Mouse (Mus musculus) midbrain, embryonic 16.5 days (tissue): Measurements from ENCODE around the gene Gm10553. TPM values are rescaled to one million over a fixed set of nuclear protein-coding genes. Genes with fewer than 3 reads are reported as not detected.
"Not testable (repeated sequence)": the region's sequence is repeated elsewhere in the genome, so short reads cannot be mapped to it uniquely, and the experiment has no call there.

ENCODE experiments used
- ATAC-seq: fragments of 200-750 bp; cut with Nextera tagmentation; 2 replicates; pipeline ENCODE4 v1.8.0; 2017; ENCODE audit warnings: moderate TSS enrichment
- H3K27ac ChIP-seq: fragments of 300-500 bp; sonication (generic); 2 replicates; pipeline ENCODE4 v1.5.1; 2014; ENCODE audit warnings: mild to moderate bottlenecking, low read length, mixed read lengths
- H3K27me3 ChIP-seq: fragments of 300-500 bp; sonication (generic); 2 replicates; pipeline ENCODE4 v1.6.1; 2014; ENCODE audit warnings: low read depth, low read length, mixed read lengths; ENCODE audit not compliant: control insufficient read depth, insufficient read depth
- H3K36me3 ChIP-seq: fragments of 300-500 bp; sonication (generic); 2 replicates; pipeline ENCODE4 v1.6.1; 2014; ENCODE audit warnings: mild to moderate bottlenecking, low read length, moderate library complexity, mixed read lengths; ENCODE audit not compliant: control insufficient read depth, insufficient read depth
- H3K4me1 ChIP-seq: fragments of 300-500 bp; sonication (generic); 2 replicates; pipeline ENCODE4 v1.6.1; 2014; ENCODE audit warnings: mild to moderate bottlenecking, low read length, mixed read lengths; ENCODE audit not compliant: control insufficient read depth, insufficient read depth
- H3K4me2 ChIP-seq: fragments of 300-500 bp; sonication (generic); 2 replicates; pipeline ENCODE4 v1.6.1; 2014; ENCODE audit warnings: mild to moderate bottlenecking, low read length, mixed read lengths
- H3K4me3 ChIP-seq: fragments of 300-500 bp; sonication (generic); 2 replicates; pipeline ENCODE4 v1.5.1; 2014; ENCODE audit warnings: low read depth, mild to moderate bottlenecking, low read length, moderate library complexity, mixed read lengths
- H3K9ac ChIP-seq: fragments of 300-500 bp; sonication (generic); 2 replicates; pipeline ENCODE4 v1.6.1; 2014; ENCODE audit warnings: low read depth, low read length, mixed read lengths
- H3K9me3 ChIP-seq: fragments of 300-500 bp; sonication (generic); replicated peaks from 2 replicates; pipeline ENCODE4 v1.6.1; 2014; ENCODE audit warnings: mild to moderate bottlenecking, low read length, mixed read lengths; ENCODE audit not compliant: control insufficient read depth, poor library complexity, severe bottlenecking
- WGBS: fragments of 180-500 bp; shearing (Covaris S2); extraction: QIAGEN DNeasy Blood & Tissue Kit; methylation state at CpG from one replicate; pipeline ENCODE4 v1.1.7; 2014; 5-methylcytosine and 5-hydroxymethylcytosine counted together
- polyA plus RNA-seq: library from polyadenylated mRNA; unstranded; fragments of >200 nt; fragmentation: Nextera tagmentation; extraction: Ambion mirVana; gene quantifications from 2 replicates; pipeline ENCODE4 v1.2.1, GENCODE M21; 2015

The Gm10553 gene
- polyA plus RNA-seq, 1 experiment from 2014 or later: not detected

DNA sequence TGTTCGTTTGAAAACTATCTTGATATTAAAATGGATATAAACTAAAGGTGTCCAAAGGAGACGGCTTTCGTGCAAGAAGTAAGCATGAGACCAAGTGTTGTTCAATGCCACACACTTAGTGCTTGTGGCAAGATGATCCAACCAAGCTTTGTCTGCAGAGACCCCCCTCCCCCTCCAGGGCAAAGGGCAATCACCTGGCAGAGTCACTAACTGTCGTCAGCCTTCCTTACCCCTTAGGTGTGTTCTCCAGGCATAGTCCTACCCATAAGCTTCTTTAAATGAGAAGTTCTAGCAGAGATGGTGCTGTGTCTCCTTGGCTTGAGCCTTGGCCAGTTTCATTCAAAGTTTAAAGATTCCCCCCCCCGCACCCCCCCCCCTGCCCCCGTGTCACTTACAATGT, 17.6 kb downstream of the Gm10553 start:
- H3K36me3 ChIP-seq, H3K9me3 ChIP-seq, ATAC-seq, H3K4me3 ChIP-seq, H3K4me2 ChIP-seq, H3K27ac ChIP-seq, H3K27me3 ChIP-seq, H3K9ac ChIP-seq, H3K4me1 ChIP-seq: not testable (repeated sequence)
- 78% methylated on average over 4 of the region's 6 CpGs for WGBS

DNA sequence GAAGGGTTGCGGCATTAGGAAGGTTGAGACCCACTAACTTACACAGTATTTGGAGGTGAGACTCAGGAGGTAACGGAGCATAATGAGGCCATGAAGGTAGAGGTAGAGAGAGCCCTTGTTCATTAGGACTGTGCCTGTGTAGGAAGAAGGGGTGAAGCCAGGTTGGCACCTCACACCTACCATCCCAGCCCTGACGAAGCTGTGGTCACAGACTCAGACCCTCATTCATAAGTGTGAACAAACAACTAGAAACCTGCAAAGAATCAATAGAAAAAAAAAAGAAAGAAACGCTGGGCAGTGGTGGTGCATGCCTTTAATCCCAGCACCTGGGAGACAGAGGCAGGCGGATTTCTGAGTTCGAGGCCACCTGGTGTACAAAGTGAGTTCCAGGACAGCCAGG, 18.4 kb downstream of the Gm10553 start:
- not testable (repeated sequence) for H3K9me3 ChIP-seq, H3K27me3 ChIP-seq, H3K4me1 ChIP-seq, H3K36me3 ChIP-seq, H3K9ac ChIP-seq, ATAC-seq, H3K4me3 ChIP-seq, H3K4me2 ChIP-seq, H3K27ac ChIP-seq
- 81% methylated on average over 5 of the region's 6 CpGs for WGBS

DNA sequence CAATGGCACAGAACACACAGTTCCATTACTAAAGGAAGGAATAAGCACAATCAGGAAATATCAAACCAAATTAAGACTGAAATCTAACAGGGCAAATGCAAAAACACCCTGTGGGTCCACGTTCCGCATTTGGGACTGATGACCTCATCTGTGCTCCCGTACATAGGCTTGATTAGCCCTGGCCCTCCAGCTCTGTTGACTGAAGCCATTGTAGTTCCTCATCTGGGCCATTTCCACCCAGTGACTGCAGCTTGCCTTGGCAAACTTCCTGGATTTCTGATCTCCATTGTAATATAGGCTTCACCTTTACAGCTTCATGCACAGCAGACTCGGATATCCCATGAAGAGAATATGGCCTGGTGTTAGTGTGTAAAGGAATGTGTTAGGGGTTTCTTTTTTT, 21.9 kb downstream of the Gm10553 start:
- WGBS: 95% methylated on average over 4 of the region's 4 CpGs
- H3K9ac ChIP-seq, H3K4me1 ChIP-seq, H3K27ac ChIP-seq, H3K27me3 ChIP-seq, ATAC-seq, H3K4me2 ChIP-seq, H3K4me3 ChIP-seq, H3K9me3 ChIP-seq, H3K36me3 ChIP-seq: not testable (repeated sequence)

DNA sequence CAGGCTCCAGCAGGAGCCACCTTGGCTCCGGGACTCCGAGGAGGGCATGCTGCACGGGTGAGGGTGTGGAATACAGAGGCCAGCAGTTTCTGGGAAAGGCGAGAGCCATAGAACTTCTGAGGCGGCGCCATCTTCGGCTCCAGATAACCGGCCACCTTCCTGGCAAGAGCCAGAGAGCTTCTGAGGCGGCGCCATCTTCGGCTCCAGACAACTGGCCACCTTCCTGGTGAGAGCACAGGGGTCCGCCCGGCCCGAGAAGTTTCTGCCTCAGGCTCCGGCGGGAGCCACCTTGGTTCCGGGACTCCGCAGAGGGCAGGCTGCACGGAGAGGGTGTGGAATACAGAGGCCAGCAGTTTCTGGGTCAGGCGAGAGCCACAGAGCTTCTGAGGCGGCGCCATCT, 33.7 kb downstream of the Gm10553 start:
- not testable (repeated sequence) for H3K27ac ChIP-seq, H3K4me3 ChIP-seq, ATAC-seq, H3K9ac ChIP-seq, H3K27me3 ChIP-seq, H3K4me1 ChIP-seq, H3K36me3 ChIP-seq, H3K9me3 ChIP-seq, H3K4me2 ChIP-seq
- whole genome bisulfite sequencing: 92% methylated on average over 18 of the region's 22 CpGs

Other genes starting within 250 kb of the Gm10553 start
- gene Slc16a14, start 165.0 kb upstream of the Gm10553 start, polyA plus RNA-seq: 17.2 and 17.7 TPM in 2 replicates
- not detected in 2 replicates for gene A530032D15Rik, start 9.7 kb downstream of the Gm10553 start, polyA plus RNA-seq
- gene C130026I21Rik, start 170.4 kb downstream of the Gm10553 start, polyA plus RNA-seq: 0.26 TPM in 1 of 2 replicates, not detected in the other